Mouse (Mus musculus) heart, embryonic 14.5 days (tissue): Measurements from ENCODE around the gene Cdkal1. TPM values are rescaled to one million over a fixed set of nuclear protein-coding genes. Genes with fewer than 3 reads are reported as not detected.

Experiments used
- polyA plus RNA-seq: library from polyadenylated mRNA; unstranded; fragments of >200 nt; fragmentation: Nextera tagmentation; extraction: Ambion mirVana; gene quantifications from 2 replicates; pipeline ENCODE4 v1.2.1, GENCODE M21; 2014

The Cdkal1 gene
- polyA plus RNA-seq, 1 experiment from 2014 or later = 28.3 TPM

Other genes with a start within 250 kb of the Cdkal1 start
- 7.8 and 8.4 TPM in 2 replicates for gene E2f3, start 130.4 kb upstream of the Cdkal1 start, polyA plus RNA-seq